Mouse (Mus musculus): ENCODE data around the gene Daxx.

Gene Daxx

DNA sequence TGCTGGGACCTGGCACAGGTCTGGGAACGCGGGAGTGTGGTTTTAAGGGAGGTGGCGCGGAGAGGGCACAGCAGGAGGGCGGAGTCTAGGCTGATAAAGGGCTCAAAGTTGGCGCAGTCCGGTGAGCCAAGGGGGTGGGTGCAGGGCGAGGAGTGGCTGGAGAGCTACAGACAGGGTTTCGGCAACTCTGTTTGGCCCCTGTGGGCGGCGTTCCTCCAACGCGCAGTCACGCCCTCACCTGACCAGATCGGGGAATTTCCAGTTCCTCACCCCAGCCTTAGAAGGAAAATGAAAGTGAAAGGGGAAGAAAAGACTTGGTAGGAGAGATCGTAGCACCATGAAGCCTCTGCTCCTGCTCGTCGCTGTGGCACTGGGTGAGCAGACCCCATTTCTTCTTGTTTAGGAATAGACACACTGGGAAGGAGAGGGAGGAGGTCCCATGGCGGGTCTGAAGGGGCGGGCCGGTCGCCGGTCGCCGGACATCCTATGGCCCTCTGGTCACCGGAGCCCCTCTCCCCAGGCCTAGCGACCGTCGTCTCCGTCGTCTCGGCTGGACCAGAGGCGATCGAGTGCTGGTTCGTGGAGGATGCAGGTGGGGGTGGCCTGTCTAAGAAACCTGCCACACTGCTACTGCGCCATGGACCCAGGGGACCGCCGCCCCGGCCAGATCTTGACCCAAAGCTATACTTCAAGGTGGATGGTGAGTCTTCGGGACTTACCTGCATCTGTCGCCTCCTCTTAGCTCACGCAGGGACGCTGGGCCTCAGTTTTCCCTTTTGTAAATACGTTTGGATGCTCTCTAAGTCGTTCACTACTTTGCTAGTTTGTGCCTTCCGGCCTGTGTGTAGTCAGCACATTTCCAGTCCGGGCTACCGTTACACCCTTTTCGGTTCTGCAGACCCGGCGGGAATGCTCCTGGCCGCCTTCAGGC lies 10.4 kb downstream of the Daxx start:
- TF ChIP-seq GATA4 (IDR thresholded peaks at IDR 0.05; ENCODE audit: insufficient replicate concordance, low read length) = peak; percentile 83; the same call in 1 of the 2 replicates

DNA sequence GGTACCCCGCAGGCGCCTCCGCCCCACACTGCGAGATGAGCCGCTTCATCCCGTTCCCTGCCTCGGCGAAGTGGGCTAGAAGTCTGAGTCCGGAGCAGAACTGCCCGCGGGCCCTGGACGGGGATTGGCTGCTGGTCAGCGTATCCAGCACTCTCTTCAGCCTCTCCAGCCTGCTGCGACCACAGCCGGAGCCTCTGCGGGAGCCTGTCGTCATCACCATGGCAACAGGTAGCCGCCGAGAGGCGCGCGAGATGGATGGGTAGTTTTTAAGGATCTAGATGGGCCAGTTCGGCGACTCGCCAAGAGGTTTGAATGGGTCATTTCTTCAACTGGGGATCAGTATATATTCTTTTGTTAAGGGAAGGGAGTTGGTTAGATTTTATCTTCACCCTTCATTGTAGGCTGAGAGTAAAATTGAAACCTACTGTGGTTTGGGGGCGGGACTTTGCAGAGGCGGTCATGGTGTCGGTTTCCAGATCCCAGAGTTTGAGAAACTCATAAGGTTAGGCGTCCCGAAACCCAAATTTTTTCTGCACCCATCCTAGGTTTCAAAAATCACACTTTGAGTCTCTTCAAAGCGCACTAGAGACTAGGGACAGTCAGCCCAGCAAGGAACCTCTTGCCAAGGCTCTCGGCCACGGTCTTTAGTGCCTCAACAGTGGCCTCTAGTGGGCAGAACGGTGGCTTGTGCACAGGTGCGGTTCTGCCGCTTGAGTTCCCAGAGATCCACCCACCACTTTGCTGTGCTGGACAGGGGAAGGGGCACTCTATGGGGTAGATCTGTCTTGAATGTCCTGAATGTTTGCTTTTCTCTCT lies 11.3 kb downstream of the Daxx start:
- no peak for TF ChIP-seq GATA4 (IDR thresholded peaks at IDR 0.05; ENCODE audit: insufficient replicate concordance, low read length)

DNA sequence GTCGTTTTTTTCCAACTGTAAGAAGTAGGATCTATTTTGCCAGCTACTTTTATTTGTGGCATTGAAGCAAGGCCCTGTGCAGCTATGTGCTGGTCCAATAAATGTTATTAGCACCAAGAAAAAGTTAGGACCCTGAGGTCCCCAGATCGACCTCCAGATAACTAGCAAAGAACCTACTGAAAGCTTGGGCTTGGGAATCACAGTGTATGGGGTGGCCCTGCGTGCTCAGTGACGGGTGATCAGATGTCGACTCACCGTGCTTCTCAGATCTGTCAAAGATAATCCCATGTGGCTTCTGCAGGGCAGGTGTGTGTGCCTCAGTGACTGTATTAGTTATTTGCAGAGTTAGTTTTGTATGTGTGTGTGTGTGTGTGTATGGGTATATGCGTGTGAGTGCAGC lies 12.1 kb downstream of the Daxx start:
- no peak for TF ChIP-seq GATA4 (IDR thresholded peaks at IDR 0.05; ENCODE audit: insufficient replicate concordance, low read length)

DNA sequence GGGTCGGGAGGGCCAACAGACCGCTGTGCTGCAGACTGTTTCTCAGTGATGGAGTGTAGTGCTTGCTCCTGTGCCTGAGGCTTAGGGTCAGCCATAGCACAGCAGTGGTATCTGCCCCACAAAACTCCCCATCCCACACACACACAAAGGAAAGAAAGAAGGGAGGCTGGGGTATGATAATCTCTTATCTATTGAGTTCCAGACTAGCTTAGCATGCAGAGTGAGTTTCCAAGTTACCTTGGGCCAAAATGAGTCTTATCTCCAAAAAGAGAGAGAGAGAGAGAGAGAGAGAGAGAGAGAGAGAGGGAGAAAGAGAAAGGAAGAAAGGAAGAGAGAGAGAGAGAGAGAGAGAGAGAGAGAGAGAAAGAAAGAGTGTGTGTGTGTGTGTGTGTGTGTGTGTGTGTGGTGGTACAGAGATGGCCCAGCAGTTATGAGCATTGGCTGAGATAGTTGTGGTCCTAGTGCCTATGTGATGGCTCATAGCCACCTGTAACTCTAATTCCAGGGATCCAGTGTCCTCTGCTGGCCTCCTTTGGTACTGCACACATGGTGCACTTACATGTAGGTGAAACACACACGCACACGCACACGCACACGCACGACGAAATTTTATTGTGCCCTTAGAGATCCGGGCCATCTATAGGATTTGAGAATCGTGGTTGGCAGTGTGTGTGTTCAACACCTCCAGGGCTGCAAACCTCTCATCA lies 15.5 kb downstream of the Daxx start:
- TF ChIP-seq GATA4 (IDR thresholded peaks at IDR 0.05; ENCODE audit: insufficient replicate concordance, low read length) = no peak

DNA sequence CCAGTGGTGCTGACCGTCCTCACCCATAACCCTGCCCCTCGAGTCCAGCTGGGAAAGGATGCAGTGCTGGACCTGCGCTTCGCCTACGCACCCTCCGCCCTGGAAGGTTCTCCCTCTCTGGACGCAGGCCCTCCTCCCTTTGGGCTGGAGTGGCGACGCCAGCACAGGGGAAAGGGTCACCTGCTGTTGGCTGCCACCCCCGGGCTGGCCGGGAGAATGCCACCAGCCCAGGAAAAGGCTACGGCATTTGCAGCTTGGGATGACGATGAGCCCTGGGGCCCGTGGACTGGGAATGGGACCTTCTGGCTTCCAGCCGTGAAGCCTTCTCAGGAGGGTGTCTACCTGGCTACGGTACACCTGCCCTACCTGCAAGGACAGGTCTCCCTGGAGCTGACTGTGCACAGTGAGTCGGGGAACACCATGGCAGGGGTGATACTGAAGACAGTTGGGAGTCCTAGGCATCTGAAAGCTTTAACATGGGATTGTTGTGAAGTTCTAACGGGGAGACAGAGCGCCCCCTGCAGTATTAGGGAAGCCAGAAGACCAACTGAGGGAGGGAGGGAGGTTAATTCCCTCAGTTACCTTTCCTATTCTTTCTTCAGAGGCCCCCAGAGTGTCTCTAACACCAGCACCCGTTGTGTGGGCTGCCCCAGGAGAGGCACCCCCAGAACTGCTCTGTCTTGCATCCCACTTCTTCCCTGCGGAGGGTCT lies 16.3 kb downstream of the Daxx start:
- TF ChIP-seq GATA4 (IDR thresholded peaks at IDR 0.05; ENCODE audit: insufficient replicate concordance, low read length) = no peak

DNA sequence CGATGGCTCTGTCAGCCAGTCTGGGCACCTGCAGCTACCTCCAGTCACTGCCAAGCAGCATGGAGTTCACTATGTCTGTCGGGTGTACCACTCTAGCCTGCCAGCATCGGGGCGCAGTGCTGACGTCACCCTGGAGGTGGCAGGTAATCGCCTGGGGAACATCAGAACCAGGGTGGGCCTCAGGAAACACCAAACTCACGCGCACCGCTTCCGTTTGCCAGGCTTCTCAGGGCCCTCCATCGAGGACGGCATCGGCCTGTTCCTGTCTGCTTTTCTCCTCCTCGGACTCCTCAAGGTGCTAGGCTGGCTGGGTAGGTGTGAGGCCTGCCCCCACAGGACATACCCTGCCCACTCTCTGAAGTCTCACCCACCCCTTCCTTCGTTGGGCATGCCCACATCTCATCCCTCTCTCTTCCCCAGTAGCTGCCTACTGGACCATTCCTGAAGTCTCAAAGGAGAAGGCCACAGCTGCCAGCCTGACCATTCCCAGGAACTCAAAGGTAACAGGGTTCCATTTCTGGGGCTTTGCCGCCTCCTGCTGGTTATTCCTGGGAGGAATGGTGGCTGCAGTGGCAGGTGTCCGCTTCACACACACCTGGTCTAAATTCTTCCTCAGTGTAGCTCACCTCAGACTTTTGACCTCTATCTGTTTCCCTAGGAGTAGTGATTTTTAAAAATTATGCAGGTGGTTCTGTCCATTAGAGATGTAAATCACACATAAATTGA lies 17.2 kb downstream of the Daxx start:
- no peak for TF ChIP-seq GATA4 (IDR thresholded peaks at IDR 0.05; ENCODE audit: insufficient replicate concordance, low read length)

DNA sequence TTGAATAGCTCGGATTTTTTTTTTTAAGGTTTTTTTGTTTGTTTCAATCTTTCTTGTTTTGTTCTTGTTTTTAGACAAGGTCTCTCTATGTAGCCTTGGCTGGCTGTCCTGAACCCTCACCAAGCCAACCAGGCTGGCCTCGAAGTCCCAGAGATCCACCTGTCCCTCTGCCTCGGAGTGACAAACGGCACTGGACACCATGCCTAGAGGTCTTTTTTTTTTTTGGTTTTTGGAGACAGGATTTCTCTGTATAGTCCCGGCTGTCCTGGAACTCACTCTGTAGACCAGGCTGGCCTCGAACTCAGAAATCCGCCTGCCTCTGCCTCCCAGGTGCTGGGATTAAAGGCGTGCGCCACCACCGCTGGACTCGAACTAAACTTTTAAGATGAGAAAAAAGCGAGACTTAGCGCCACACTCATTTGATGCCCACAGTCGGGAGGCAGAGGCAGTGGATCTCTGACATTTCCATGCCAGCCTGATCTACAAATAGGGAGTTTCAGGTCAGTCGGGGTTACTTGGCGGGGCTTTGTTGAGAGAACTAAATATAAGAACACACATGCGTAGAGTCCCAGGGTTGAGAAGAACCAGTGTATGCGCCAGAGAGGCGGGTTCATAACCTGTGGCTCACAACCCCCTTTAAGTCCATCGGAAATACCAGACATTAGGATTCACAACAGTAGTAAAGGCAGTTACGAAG lies 19.2 kb downstream of the Daxx start:
- TF ChIP-seq GATA4 (IDR thresholded peaks at IDR 0.05; ENCODE audit: insufficient replicate concordance, low read length) = no peak

DNA sequence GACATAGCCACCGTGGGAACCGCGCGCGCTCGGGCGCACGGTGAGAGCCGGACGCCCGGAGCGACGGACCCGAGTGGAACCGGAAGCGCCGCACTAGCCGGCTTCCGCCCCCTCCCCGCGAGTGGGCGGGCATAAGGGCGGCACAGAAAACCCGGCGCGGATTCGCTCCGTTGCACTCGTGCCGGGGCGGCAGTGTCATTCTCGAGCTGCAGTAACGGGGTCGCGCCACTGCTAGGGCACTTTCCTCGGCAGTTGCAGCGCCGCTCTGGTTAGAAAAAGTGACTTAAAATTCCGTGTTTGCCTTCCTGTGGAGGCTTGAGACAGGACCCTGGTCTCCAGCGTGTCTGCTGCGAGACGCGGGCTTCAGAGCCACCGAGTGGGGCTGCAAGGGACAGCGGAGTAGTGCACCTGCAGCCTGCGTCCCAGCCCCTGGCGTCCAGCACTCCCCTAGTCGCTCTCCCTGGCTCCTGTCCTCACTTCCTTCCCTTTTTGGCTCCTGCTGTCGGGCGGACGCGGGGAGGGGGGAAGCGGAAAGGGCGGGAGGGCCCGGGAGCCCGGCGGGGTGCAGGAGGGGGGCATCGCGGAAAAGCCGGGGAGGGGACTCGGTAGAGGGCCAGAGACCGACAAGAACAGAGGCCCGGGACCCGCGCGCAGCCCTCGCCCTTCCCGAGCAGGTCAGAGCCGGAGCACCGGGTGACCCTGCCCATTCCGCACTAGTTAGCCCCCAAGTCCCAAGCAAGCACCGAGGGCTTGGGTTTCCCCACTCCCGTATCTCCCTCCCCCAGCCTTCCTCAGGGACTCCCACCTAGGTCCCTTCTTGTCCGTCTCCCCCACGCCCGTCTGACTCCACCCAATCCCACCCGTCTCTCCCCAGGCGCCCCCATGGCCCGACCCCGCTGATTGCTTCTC lies 20.4 kb downstream of the Daxx start, which contains the start of gene Rgl2:
Gene Rgl2 (plus strand): TSS at position 173 of the 909 bp plus-strand sequence.
- TF ChIP-seq GATA4 (IDR thresholded peaks at IDR 0.05; ENCODE audit: insufficient replicate concordance, low read length) = peak; percentile 39; the same call in 1 of the 2 replicates

DNA sequence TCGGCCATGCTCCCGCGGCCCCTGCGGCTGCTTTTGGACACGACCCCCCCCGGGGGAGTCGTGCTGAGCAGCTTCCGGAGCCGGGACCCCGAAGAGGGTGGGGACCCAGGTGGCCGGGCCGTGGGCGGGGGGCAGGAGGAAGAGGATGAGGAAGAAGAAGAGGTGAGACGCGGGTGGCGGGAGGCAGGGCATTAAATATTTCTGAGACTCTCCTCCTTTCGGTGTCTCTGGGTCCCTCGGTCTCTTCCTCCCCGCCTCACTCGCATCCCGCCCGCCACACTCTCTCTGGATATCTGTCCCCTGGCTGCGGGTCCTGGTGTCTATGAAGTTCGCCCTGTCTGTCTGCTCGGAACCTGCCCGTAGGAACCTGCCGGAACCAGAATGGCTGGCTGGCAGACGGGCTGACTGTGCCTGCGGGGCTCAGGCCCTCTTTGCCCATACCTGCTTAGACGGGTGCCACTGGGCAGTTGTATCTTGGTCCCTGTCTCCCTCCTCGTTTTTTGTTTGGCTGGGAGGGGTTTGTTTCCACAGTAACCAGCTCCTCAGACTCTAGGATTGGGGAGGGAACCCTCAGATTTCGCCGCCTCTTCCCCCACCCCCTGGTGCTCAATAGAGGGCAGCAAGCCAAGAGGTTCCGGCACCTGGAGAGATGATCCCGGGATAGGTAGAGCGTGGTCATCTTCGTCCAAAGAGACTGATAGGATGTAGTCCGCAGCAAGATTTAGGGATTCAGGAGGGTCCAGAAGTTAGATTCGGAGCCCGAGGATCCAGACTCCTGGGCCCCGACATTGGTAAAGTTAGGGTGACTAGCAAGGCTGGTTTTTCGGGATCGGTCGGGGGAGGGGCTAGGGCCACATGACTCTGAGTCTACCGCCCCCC lies 21.3 kb downstream of the Daxx start:
- no peak for TF ChIP-seq GATA4 (IDR thresholded peaks at IDR 0.05; ENCODE audit: insufficient replicate concordance, low read length)

DNA sequence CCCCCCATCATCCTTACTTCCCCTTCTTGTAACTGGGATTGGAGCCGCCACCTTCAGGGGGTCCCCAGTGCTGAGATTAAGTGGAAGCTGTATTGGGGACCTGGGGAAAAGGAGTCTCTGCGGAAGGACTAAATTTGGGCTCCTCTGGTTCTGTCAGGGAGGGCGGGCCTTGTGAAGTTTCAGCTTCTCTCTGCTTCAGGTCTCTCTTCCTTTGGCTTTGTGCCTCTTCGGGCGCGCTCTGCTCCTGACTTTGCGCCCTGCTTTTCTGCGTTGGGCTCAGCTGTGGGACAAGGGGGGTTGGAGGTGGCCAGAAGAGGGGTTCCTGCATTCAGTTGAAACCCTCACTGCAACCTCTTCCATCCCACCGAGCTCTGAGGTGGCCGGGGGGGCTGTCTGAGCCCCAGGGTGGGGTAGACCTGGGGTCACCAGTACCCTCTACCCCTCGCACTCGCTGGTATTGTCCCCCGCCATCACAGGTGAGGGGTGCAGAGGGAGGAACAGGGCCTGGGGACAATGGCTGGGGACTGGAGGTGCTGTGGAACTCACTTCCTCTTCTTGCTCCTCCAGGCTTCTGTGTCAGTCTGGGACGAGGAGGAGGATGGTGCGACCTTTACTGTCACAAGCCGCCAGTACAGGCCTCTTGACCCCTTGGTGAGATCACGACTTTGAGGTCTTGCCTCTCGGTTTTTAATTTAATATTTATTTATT lies 22.1 kb downstream of the Daxx start:
- TF ChIP-seq GATA4 (IDR thresholded peaks at IDR 0.05; ENCODE audit: insufficient replicate concordance, low read length) = no peak

DNA sequence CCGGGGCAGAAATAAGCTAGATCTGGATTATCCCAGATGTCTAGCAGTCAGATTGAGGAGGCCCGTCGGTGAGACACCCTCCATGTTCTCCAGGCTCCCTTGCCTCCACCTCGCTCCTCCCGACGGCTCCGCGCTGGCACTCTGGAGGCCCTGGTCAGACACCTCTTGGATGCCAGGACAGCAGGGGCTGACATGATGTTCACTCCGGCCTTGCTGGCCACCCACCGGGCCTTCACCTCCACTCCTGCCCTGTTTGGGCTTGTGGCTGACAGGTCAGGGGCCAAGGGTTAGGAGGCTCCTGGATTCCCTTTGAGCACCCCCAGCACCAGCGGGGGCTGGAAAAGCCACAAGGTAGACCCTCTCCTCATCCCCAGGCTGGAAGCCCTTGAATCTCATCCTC lies 22.7 kb downstream of the Daxx start:
- TF ChIP-seq GATA4 (IDR thresholded peaks at IDR 0.05; ENCODE audit: insufficient replicate concordance, low read length) = no peak

All from liver, adult (tissue).